Mouse (Mus musculus) ovary, postnatal 36 days (tissue): ENCODE data around the gene Fli1.

Experiments used
- DNase-seq: peaks from one replicate; pipeline ENCODE4 v3.0.0; 2022; ENCODE audit warnings: low spot score, mixed read lengths

Fli1 gene

DNA sequence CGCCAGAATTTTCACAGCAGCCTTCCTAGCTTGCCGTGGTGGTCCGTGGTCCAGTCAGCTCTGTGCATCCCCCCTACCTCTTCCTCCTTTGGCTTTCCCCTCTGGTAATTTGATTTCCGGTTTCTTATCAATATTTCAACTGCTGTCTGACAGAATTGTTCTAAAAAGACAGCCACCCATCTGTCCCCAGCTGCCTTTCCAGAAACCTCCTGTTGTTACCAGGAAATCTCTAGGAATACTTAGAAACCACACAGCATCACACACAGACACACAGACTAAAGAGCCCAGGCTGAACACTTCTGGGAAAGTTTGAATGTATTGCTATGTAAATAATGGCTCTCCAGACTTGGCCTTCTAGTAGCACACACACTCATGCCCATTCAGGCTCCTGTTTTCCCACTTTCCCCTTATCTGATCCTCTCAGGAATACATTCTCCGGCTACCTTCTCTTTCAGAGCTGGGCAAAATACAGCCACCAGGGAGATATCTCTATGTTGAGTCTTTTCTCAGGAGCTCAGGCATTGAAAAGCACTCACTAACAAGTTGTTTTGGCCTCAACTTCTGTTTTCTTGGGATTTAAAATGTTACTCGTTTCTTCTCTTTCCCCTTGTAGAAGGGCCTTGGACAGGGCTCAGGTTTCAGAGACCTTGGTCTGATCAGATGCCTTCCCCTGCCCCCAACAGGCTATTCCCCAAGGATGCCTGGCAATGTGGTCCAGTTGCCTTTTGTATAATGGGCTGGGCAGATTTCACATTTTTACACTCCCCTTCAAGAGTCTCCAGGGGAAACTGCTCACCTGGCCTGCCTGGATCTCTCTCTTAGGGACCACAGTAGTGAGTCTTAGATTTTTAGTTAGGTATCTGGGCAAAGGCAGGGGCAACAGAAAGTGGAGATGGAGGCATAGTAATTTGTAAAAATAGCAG is 7.1 kb upstream of the Fli1 start:
- no peak for DNase-seq

DNA sequence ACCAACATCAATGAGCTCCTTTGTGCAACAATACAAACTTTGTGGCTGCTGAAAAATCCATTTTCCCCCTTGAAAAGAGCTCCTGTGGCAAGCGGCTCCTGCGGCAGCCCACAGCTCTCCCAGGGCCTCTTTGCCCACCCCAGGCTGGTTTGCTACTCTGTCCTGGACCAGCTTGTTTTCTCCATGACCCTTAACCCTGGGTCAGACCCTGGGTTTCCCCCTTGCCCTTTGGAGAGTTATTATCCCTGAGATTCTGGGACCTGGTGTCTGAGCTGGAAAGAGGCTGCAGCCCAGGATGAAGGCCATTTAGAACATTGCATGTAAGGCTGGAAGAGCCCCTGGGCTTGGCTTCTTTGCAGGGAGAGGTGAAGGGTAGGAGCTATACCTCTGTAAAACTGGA is 4.1 kb upstream of the Fli1 start:
- no peak for DNase-seq

DNA sequence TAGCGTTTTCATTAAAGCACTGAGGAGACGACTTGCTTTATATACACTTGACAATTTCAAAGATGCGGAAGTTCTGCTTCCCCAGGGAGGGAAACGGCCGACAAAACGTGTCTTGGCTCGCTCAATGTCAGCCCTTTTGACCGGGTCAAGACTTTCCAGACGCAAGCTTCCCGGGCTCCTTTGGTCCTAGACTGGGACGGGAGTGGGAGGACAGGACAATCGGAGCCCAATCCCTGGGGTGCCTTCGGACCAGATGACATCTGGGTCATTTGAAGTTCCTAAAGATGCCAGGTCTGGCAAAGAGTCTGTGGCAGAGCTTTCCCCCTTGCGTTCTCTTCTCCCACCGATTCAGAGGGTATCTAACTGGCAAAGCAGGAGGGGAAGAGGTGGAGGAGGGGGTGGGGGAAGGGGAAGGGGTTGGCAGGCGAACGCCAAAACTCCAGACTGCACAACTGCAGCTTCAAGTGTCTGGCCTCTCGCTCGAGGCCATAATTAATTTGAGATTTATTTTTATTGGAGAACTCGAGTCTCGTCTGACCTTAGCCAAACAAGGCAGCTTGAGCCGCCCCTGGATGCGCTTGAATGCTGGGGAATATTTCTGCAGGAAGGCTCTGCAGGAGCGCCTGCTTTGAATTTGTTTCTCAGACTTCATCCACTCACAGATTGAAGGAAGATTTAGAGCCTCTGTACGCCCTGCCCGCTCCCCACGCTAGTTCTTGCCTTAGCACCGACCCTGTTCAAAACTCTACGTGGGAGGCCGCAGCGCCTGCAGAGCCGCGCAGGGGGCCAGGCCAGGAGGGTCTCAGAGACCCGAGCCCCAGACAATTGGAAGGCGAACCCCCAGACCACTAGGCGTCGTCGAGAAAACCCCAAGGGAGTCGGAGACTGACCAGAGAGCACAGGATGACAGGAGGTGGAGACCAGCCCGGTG is 2.3 kb upstream of the Fli1 start:
- DNase-seq, result no peak

- DNase-seq, result no peak
These were observed 1.4 kb upstream of the Fli1 start for GRCm38 (mm10) chr9:32543923-32544575.

- DNase-seq, result no peak
These were observed 450 bp upstream of the Fli1 start for GRCm38 (mm10) chr9:32543040-32543581.

DNA sequence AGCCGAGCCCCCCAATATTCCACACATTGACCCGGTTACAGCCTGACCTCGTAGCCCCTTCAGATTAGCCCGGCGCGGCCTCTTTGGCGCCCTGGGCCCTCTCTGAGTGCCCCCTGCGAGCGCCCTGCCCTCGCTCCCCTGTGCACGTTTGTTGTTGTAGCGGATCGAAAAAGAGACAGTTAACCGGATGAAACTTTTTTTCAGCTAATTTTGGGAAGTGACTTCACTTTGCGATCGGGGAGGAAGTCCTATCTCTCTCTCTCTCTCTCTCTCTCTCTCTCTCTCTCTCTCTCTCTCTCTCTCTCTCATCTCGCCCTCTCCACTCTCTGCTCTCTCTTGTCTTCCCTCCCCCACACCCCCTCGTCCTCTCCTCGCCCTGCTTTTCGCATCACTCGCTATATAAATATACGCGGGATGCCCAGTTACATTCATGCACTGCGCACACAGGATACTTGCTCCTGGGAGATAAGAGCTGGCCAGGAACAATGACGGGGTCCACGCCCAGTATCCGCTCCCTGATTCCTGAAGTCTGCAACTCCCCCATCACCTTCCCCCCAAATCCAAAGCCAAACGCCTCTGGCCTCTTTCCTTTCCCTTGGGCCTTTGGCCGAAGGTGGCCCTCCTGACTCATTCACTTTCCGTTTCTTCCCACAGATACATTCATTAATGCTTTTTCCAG is 1.3 kb downstream of the Fli1 start:
- DNase-seq, result peak; percentile 11

DNA sequence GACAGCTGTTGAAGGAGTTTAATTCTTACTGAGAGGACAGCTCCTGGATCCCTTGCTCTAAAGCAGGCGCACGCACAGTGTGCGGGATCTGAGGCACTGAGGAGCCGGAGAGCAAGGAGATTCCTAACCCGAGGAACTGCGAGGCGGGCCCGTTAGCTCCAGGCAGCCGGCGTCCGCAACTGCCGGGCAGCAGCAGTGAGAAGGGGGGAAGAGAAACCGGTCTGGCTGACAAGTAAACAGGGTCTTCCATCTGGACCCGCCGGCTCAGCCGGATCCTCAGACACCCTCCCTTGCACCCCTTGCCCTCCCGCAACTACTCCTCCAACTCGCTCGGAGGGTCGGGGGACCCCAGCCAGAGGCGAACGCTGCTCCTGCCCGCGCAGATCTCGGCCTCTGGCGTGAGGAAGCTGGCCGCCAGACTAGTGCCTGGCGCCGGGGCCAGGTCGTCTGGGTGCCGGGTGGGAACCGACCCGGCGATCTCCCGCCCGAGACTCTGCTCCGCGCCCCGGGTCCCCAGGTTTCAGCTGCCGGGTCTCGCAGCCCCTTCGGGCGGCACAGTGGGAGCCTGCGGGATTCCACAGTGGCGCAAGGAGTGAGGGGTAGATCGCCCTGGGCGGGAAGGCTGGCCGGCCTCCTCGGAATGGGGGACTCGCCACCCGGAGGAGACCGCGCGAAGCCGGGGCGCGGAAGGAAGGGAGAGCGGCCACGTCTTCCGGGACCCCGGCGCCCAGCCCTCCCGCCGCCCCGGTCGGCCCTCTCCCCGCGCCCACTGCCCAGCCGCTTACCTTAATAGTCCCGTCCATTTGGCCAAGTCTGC is 2.0 kb downstream of the Fli1 start:
- DNase-seq, result peak; percentile 46

DNA sequence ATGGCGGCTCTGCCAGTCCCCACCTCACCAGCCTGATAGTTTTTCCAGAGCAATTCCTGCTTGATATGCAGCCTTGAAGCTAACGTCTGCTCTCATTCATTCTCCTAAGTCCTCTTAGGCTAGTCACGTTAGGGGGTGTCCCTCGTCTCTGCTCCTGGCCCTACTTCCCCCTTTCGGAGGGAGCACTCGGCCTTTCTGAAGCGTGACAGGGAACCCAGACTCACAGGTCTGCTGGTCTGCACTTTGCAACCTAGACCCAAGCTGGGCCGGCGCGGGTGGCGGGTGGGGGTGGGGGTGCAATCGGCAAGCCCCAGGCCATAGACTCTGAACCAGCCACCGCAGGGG is 2.6 kb downstream of the Fli1 start:
- DNase-seq, result peak; percentile 13

- no peak for DNase-seq
These were observed 3.3 kb downstream of the Fli1 start for GRCm38 (mm10) chr9:32539321-32539761.

- DNase-seq, result no peak
These were observed 4.5 kb downstream of the Fli1 start for GRCm38 (mm10) chr9:32538124-32538523.

GRCm38 (mm10) chr9:32537706-32538105 is 5.0 kb downstream of the Fli1 start:
- no peak for DNase-seq

DNA sequence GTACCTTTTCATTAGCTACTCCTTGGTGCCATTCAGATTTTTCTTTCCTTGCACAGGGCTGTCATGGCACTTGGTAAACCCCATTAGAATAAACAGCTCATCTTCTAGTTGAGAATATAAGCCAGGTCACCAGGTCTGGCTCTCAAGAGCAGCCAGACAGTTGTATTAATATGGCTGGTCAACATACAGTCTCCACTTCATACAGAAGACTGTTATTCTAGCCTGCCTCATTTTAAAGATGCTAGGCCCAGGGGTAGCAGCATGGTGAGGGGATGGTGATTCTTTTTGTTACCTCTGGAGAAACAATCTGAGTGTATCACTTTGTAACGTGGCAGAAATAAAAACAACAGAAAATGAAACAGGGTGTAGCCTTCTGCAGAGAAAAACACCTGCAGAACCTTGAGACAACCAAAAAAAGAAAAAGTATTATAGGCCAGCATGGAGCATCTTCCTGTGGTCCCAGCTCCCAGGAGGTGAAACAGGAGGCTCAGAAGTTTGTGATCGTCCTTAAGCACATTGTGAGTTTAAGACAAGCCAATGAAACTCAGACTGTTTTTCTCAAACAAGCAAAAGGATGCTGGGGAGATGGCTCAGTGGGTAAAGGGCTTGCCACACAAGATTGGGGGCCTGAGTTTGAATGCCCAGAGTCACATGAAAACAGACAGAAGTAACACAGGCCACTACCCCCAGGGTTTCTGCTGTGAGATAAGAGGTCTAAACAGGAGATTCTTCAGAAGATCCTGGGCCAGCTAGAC is 7.3 kb downstream of the Fli1 start:
- DNase-seq, result no peak

GRCm38 (mm10) chr9:32534025-32534615 is 8.5 kb downstream of the Fli1 start:
- DNase-seq, result no peak

DNA sequence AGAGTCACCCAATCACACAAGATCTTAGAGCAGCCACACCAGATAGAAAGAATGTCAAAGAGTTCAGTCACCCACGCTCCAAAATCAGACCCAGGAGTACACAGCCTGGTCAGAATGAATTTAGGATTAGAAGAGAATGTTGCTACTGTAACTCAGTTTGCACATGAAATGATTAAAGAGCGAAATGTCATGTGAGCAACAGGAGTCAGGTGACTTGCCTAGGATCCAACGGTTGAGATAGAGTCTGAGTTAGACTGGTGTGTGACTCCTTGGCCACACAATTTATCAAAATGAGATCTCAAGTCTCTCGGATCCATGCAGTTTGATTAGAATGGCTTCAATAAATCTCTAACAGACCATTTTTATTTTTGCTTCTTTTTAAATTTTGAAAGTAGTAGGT is 11.1 kb downstream of the Fli1 start:
- no peak for DNase-seq

DNA sequence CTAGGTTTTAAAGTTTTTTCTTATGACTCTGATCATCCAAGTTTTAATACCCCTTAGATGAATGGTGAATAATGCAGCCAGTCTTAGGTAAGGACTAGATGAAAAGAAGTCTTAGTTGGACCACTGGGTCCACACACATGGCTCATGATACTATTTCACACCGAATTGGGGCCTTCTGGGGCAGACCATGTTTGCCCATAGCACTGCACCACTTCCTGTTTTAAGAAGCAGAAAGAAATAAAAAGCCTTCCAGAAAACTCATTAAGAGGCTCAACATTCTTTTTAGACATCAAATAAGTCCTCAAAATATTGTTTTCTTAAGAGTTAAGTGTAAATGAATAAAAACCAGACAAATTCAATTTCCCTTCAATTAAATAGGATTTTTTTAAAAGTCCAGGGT is 11.7 kb downstream of the Fli1 start:
- no peak for DNase-seq

GRCm38 (mm10) chr9:32530188-32530587 is 12.5 kb downstream of the Fli1 start:
- no peak for DNase-seq

GRCm38 (mm10) chr9:32529594-32529993 is 13.1 kb downstream of the Fli1 start:
- no peak for DNase-seq

- DNase-seq, result no peak
These were observed 15.3 kb downstream of the Fli1 start for GRCm38 (mm10) chr9:32527329-32527728.

- no peak for DNase-seq
These were observed 16.9 kb downstream of the Fli1 start for GRCm38 (mm10) chr9:32525787-32526186.
